Mouse (Mus musculus): ENCODE data around the gene Gle1.
"Not testable (repeated sequence)": the region's sequence is repeated elsewhere in the genome, so short reads cannot be mapped to it uniquely, and the experiment has no call there.

Gene Gle1

GRCm38 (mm10) chr2:29934906-29935599 is at the start of gene Gle1:
TSS of gene Gle1 (plus strand) at chr2:29935426.
- peak; percentile 92 to 98 for DNase-seq

DNA sequence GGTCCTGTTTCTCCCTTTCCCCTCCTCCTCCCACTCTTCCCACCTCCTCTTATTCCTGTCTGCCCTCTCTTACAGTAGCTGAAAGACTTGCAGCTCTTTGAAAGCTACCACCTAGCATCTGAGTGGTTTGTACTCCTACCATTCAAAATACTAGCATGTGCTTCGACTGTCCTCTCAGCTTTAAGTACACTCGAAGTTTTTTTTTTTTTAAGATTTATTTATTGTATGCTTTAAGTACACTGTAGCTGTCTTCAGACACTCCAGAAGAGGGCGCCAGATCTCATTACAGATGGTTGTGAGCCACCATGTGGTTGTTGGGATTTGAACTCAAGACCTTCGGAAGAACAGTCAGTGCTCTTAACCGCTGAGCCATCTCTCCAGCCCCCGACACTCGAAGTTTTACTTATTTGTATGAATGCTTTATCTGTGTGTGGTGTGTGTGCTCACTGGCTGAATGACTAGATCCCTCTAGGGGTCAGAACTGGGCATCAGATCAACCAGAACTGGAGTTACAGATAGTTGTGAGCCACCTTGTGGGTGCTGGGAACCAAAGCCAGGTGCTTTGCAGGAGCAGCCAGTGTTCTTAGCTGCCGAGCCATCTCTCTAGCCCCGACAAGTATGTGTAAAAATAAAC is 48.5 kb upstream of the Gle1 start:
- DNase-seq = not testable (repeated sequence)

- DNase-seq = peak; percentile 100
These were observed 45.9 kb upstream of the Gle1 start, which contains the start of gene Odf2 for GRCm38 (mm10) chr2:29889066-29889944. TSS of gene Odf2 (plus strand) at chr2:29889221.

GRCm38 (mm10) chr2:29889991-29890833 is 45.0 kb upstream of the Gle1 start:
- peak; percentile 36 to 43 for DNase-seq

DNA sequence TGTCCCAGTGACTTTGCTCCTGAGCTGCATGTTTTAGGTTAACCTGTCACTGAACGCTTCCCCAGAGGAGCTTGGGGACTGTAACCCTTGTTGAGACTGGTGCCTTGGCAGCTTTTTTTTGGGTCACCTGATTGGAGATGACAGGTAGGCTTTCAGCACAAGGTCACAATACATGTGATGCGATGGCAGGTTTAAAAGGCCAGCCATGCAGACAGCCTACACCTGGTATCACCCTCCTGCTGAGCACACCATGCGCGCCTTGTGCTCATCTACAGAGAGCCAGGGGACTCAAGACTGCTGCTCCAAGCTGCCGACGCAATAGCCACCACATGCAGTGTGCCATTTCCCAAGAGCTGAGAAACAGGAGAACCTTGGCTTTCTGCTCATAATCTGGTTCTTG is 43.5 kb upstream of the Gle1 start:
- DNase-seq = no peak

GRCm38 (mm10) chr2:29896071-29896470 is 39.2 kb upstream of the Gle1 start:
- no peak for DNase-seq

DNA sequence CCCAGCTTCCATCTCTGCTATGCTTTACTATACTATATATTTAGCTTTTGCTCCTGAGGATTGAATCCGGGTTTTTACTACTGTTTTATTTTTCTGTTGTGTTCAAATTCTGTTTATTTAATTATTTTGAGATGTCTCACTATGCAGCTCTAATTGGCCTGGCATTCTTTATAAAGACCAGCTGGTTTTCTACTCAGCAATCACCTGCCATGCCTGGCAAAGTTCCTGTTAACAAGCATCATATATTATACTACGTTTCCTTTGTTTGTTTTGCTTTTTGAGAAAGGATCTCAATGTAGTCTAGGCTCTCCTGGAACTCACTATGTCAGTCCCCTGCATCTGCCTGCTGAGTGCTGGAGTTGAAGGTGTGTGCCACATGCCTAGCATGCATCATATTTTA is 37.9 kb upstream of the Gle1 start:
- DNase-seq = no peak

GRCm38 (mm10) chr2:29898081-29898480 is 37.1 kb upstream of the Gle1 start:
- no peak for DNase-seq

DNA sequence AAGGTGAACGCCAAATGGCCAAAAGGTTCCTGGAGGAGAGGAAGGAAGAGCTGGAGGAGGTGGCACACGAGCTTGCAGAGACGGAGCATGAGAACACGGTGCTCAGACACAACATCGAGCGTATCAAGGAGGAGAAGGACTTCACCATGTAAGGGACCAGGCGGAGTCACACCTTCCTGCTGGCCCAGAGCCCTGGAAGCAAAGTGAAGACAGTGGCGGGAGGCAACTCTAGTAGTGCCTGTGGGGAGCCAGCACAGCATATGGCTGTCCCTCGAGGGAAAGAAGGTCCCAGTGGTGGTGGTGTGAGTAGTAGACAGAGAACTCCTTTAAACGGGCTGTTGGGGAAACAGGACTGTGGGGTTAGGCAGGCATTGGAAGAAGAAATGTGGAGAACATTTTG is 33.0 kb upstream of the Gle1 start:
- DNase-seq = no peak

DNA sequence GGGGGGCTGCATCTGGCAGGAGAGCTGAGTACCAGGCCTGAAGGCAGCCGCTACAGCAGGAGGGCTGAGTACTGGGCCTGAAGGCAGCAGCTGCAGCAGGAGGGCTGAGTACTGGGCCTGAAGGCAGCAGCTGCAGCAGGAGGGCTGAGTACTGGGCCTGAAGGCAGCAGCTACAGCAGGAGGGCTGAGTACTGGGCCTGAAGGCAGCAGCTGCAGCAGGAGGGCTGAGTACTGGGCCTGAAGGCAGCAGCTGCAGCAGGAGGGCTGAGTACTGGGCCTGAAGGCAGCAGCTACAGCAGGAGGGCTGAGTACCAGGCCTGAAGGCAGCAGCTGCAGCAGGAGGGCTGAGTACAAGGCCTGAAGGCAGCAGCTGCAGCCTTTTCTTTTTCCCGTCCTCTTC is 27.1 kb upstream of the Gle1 start:
- DNase-seq = not testable (repeated sequence)

DNA sequence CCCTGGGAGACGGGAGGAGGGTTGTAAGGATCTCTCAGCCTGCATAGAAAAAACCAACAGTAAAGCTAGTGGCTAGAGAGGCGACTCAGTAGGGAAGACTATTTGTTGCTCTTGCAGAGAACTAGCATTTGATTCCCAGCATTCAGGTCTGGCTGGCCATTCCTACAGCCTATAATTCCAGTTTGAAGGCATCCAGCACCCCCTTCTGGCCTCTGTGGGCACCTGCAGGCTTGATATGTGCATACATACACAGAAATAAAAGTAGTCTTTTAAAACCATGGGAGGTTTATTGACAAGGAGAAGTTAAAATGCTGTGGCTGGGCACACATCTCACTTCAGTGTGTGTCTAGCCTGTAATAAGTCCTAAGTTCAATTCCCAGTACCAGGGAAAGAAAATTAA is 25.2 kb upstream of the Gle1 start:
- no peak for DNase-seq

DNA sequence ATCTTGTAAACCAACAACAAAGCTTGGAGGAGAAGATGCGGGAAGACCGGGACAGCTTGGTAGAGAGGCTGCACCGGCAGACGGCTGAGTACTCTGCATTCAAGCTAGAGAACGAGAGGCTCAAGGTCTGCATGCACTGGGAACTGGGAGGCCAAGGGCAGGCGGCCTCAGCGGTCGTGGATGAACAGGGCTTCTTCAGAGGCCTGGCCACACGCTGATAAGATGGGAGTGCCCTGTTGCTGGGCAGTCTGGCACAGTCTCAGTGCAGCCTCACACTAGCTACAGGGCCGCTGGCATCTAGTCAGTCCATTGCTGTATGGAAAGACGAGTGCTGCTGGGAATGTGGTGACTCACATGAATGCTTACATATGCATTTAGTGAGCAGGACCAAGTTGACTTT is 17.6 kb upstream of the Gle1 start:
- DNase-seq = no peak

GRCm38 (mm10) chr2:29922011-29922410 is 13.2 kb upstream of the Gle1 start:
- DNase-seq = peak; percentile 36 to 40

DNA sequence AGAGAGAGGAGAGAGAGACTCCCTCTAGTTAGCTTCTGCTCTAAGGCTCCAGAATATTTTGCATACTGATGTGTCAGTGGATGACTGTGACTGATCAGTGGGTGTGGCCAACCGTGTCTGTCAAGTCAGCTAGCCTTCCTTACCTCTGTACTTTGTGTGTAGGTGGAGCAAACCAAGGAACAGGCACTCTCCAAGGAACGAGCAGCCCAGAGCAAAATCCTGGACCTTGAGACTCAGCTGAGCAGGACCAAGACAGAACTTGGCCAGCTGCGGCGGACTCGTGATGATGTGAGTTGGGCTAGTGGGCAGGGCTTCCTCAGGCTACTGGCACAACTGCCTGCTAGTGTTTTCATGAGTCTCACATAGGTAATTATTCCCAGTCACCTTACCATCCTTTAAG is 8.7 kb upstream of the Gle1 start:
- no peak for DNase-seq

DNA sequence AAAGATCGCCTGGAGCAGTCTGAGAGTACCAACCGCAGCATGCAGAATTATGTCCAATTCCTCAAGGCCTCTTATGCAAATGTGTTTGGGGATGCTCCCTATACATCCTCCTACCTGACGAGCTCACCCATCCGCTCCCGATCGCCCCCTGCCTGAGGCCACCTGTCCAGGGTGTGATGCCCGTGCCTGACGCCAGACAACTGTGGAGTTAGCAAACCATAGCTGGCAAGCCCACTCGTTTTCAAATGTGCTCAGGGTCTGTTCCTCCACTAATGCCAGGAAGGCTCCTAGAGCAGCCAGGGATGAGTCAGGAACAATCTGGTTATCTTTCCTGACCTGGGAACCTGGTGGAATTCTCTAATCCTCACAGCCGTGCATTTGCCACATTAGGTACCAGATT is 4.7 kb upstream of the Gle1 start:
- DNase-seq = no peak

DNA sequence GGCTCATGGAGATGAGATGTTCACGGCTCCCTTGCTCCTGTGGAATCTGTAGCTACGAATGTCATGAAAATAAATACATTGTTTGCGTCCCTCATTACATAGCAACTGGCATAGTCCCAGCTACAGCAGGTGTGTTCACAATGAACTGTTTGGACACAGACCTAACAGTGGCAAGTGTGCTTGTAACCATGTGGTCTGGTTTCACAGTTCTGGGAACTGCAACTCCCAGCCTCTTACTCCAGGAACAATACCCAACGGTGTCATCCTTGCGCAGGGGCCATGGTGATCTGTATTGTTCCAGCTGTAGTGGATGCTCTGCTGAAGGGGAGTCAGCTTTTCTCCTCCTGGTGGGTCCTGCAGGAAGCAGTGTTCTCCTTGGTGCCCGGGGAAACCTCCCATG is 4.0 kb upstream of the Gle1 start:
- no peak for DNase-seq

- DNase-seq = no peak
These were observed 4.8 kb downstream of the Gle1 start for GRCm38 (mm10) chr2:29940073-29940472.

DNA sequence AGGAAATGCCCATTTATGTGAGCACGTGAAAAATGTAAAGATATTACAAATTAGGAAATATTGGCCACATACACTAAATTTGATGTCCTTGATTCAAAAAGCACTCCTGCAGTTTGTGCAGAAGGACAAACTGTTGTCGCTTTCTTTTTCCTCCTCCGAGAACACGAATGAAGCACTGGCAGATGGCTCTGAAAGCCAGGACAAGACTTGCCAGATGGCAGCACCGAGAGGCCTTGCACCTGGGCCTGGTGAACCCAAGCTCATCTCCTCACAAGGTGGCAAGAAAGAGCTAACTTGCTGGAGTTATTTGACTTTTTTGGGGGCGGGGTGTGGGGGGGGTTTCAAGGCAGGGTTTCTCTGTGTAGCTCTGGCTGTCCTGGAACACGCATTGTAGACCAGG is 5.6 kb downstream of the Gle1 start:
- no peak for DNase-seq

DNA sequence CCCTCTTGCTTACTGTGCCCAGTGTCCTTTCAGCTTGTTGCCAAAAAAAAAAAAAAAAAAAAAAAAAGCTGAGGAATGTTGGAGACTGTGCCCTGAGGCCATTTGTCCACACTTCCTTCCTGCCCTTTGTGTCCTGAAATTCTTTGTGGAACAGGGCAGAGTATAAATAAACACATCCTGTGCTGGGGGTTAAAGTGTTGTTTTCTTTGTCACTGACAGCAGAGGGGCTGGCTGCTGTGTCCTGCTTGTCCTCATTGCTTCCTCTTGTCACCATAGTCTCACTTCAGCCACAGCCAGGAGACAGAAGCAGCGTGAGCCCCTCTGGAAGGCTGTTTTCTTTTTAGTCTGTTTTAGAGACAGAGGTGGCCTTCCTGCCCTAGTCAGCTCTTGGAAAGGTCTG is 9.5 kb downstream of the Gle1 start:
- DNase-seq = no peak

DNA sequence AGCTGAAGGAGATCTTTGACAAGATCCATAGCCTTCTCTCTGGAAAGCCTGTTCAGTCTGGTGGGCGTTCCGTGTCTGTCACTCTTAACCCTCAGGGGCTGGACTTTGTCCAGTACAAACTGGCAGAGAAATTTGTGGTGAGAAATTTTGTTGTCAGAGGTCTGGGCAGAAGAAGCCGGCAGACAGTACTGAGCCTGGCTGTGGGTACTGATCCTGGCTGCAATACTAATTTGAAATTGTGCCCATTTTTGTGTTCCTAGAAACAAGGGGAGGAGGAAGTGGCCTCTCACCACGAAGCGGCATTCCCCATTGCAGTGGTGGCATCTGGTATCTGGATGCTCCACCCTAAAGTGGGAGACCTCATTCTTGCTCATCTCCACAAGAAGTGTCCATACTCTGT is 13.7 kb downstream of the Gle1 start:
- DNase-seq = no peak

DNA sequence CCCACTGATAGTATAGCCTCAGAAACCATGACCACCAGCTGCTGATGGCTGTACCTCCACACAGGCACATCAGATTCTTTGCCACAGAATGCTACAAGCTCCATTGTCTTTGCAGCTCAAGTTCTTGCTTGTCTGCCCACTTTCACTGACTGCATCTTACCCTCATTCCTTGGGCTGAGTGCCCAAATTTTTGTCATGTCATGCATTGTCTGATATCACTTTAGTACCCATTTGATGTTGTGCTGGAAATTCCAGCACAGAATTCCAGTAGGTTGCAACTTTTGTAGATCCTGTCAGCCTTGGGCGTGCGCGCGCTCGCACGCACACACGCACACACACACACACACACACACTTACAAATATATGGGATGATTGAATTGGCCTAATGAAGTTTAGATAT is 26.0 kb downstream of the Gle1 start:
- no peak for DNase-seq

GRCm38 (mm10) chr2:29964354-29965249 is 29.4 kb downstream of the Gle1 start:
- no peak for DNase-seq
